Mouse (Mus musculus): ENCODE results near the gene Hist1h2bq.

DNA sequence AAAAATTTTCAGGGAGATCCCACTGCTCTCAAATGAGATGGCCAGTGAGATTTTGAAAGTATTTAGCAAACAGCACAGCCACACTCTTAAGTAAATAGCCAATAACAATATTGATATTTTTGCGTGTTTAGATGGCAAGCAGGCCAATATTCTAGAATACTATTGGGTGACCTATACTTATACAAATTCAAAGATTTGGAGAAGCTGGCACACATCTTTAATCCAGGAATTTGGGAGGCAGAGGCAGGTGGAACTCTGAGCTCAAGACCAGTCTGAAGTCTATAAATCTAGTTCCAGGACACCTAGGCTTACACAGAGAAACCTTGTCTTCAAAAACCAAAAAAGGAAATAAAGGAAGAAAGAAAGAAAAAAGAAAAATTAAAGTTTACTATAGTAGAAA, 28.4 kb downstream of the Hist1h2bq start:
- TF ChIP-seq CTCF (conservative IDR thresholded peaks at IDR 0.05; ENCODE audit: low read length): no peak
- TF ChIP-seq POU5F1 (IDR thresholded peaks at IDR 0.05; ENCODE audit: borderline replicate concordance, low read length): no peak
